Mouse (Mus musculus) retina, postnatal 7 days (tissue): ENCODE measurements around the gene Olfr56.
"Not testable (repeated sequence)": the region's sequence is repeated elsewhere in the genome, so short reads cannot be mapped to it uniquely, and the experiment has no call there.

Experiments used
- DNase-seq: peaks from one replicate; pipeline ENCODE4 v3.0.0-alpha.2; 2012; ENCODE audit warnings: low read depth, low spot score

The Olfr56 gene

GRCm38 (mm10) chr11:48978240-48978939 is at the start of gene Olfr56:
Olfr56 (plus strand) TSS chr11:48978889.
- not testable (repeated sequence) for DNase-seq

DNA sequence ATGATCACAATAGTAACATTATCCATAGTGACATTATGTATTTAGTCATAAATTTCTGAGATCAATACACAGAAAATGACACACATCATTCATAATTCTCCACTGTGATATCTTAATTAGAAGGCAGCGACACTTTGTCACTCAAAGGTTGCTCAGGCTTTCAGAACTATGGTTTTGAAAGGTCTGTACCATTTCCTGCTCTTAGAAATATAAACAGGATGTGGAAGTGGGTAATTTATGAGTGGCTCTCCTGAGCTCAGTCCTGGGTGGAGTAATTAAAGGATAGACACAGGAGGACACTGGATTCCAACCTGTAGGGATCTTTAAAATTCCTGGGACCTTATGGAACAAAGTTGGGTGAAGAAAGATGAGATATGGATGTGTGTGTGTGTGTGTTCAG is 45.3 kb upstream of the Olfr56 start:
- DNase-seq: not testable (repeated sequence)

GRCm38 (mm10) chr11:48933923-48934322 is 44.8 kb upstream of the Olfr56 start:
- not testable (repeated sequence) for DNase-seq

- DNase-seq: not testable (repeated sequence)
Observed at GRCm38 (mm10) chr11:48935291-48935690, 43.4 kb upstream of the Olfr56 start.

GRCm38 (mm10) chr11:48939286-48939685 is 39.4 kb upstream of the Olfr56 start:
- DNase-seq: not testable (repeated sequence)

- not testable (repeated sequence) for DNase-seq
Observed at GRCm38 (mm10) chr11:48946090-48946489, 32.6 kb upstream of the Olfr56 start, which contains the start of gene Psme2b. Psme2b (minus strand) TSS chr11:48946190.

DNA sequence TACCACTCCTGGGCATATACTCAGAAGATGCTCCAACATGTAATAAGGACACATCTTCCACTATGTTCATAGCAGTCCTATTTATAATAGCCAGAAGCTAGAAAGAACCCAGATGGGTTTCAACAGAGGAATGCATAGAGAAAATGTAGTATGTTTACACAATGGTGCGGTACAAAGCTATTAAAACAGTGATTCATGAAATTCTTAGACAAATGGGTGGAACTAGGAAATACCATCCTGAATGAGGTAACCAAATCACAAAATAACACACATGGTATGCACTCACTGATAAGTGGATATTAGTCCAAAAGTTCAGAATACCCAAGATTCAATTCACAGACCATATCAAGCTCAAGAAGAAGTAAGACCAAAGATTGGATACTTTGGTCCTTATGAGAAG is 4.0 kb upstream of the Olfr56 start:
- not testable (repeated sequence) for DNase-seq

DNA sequence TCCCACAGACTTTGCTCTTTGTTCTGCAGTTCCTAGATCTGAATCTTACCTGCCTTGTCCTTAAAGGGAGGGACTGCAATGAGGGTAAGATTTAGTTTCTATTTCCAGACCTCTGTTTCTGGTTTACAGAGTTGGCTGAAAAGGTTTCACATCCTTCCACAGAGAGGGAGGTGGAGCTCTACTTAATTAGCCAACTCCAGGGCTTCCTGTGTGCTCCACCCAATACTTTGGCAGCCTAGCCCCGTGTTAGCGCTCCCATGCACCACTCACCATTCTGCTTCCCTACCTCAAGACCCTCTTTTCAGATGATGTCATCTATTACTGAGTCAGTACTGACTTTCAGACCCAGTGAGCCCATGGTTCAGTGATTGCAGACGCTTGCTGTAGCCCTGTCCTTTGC is 562 bp downstream of the Olfr56 start, which contains the start of gene 9930111J21Rik1:
Gene 9930111J21Rik1 (minus strand): TSS at position 148 of the 400 bp plus-strand sequence.
- DNase-seq: not testable (repeated sequence)

GRCm38 (mm10) chr11:48980052-48980451 is 1.4 kb downstream of the Olfr56 start:
- DNase-seq: not testable (repeated sequence)

DNA sequence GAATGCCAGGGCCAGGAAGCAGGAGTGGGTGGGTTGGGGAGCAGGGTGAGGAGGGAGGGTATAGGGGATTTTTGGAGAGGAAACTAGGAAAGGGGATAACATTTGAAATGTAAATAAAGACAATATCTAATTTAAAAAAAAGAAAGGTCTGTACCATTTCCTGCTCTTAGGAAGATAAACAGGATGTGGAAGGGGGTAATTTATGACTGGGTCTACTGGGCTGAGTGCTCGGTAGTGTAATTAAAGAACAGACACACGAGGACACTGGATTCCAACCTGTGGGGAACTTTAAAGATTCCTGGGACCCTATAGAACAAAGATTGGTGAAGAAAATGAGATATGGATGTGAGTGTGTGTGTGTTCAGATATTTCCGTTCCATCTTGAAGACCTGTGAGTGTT is 4.2 kb downstream of the Olfr56 start:
- DNase-seq: not testable (repeated sequence)

DNA sequence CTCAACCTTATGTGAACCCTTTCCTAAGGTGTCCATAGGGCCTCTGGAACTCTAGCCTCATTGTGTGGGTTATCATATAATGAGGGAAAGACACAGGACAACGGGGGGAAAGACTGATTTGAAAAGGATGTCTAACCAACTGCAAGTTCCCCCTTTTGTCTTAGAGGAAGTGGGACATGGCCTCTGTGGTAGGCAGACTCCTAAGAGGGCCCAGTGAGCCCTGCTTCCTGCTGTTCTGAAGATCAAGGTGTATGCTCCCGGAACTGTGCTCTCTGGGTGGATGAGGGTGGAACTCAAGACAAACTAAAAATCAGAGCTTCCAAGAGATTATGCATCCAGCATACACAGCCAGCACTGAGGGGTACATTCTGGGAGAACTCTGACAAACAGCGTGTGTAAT is 9.5 kb downstream of the Olfr56 start:
- not testable (repeated sequence) for DNase-seq

DNA sequence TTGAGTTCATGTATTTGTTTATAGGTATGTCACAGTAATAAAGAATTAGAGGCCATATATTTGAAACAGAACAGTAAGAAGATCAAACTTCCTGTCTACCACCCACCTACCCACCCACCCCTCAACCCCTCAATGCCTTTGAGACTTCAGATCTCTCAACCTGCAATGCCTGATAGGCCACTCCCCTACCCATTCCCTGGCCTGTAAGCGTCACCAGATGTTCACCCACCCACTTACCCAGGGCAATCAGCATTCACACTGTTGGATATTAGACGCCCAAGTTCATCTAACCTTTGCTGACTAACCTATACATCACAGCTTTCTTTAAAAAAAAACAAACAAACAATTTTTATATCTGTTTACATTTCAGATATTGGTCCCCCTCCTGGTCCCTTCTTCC is 11.3 kb downstream of the Olfr56 start:
- DNase-seq: not testable (repeated sequence)

- not testable (repeated sequence) for DNase-seq
Observed at GRCm38 (mm10) chr11:48991740-48992520, 13.2 kb downstream of the Olfr56 start, which contains the start of gene Gm12185. Gm12185 (minus strand) TSS chr11:48992226.

DNA sequence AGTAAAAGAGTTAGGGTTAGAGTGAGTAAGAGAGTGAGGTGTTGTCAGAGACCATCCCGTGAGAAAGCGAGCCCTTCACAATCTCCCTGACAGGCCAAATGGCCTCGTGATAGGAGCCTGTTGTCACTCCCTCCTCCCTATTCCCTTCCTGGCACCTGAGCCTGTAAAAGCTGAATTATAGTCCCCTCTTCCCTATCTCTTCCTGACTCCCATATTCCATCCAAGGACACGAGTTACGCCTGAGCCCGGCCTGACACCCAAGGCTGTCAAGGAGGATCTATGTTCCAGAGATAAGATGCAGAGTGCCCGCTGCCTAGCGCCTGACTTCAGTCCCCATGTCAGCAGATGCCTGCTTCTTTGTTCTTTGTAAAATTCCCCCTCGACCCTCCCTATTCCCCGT is 14.6 kb downstream of the Olfr56 start:
- not testable (repeated sequence) for DNase-seq

GRCm38 (mm10) chr11:48994018-48994417 is 15.3 kb downstream of the Olfr56 start, which contains the start of gene Tgtp1:
Tgtp1 (minus strand) TSS chr11:48994172.
- DNase-seq: not testable (repeated sequence)

GRCm38 (mm10) chr11:49000411-49000810 is 21.7 kb downstream of the Olfr56 start:
- DNase-seq: not testable (repeated sequence)

DNA sequence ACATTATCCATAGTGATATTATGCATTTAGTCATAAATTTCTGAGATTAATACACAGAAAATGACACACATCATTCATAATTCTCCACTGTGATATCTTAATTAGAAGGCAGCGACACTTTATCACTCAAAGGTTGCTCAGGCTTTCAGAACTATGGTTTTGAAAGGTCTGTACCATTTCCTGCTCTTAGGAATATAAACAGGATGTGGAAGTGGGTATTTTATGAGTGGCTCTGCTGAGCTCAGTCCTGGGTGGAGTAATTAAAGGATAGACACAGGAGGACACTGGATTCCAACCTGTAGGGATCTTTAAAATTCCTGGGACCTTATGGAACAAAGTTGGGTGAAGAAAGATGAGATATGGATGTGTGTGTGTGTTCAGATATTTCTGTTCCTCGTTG is 27.6 kb downstream of the Olfr56 start:
- not testable (repeated sequence) for DNase-seq

- not testable (repeated sequence) for DNase-seq
Observed at GRCm38 (mm10) chr11:49006785-49007184, 28.1 kb downstream of the Olfr56 start.

DNA sequence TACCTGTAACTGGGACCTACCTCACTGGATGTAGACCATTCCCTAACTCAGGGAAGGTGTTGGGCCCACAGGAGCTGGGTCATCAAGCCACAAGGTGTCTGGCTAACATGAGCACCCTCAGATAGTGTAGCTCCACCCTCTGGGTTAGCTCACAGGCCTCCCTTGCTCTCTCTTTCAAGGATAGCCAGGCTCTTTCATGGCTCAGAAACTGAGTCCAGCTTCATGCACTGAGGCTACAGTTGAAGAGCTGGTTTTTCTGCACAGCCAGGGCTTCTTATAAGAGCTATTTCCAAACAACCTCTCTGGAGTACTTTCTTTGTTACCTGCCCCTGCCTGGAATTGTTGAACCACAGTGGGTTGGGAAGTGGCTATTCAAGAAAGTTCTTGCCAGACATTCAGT is 33.4 kb downstream of the Olfr56 start:
- not testable (repeated sequence) for DNase-seq

- not testable (repeated sequence) for DNase-seq
Observed at GRCm38 (mm10) chr11:49050064-49050463, 71.4 kb downstream of the Olfr56 start.

- DNase-seq: not testable (repeated sequence)
Observed at GRCm38 (mm10) chr11:49051093-49051891, 72.6 kb downstream of the Olfr56 start, which contains the start of gene 9930111J21Rik2. 9930111J21Rik2 (minus strand) TSS chr11:49051242.
